Mouse (Mus musculus): Measurements from ENCODE around the gene Tuba1a. TPM values are rescaled to one million over a fixed set of nuclear protein-coding genes. Genes with fewer than 3 reads are reported as not detected.
A peak's percentile ranks its signal among the peaks of the same experiment; 100 is the strongest.
"Not testable (repeated sequence)": the region's sequence is repeated elsewhere in the genome, so short reads cannot be mapped to it uniquely, and the experiment has no call there.

Gene Tuba1a
- total RNA-seq, 4 experiments from 2014 or later = 800 to 882 (median 860) TPM

GRCm38 (mm10) chr15:98985982-98986715 lies 32.6 kb upstream of the Tuba1a start:
- DNase-seq (ENCODE audit: low spot score in 2 of 2) = no peak

- DNase-seq (ENCODE audit: low spot score in 2 of 2) = peak; percentile 74 to 76
Observed at GRCm38 (mm10) chr15:98985240-98985981, 31.9 kb upstream of the Tuba1a start.

GRCm38 (mm10) chr15:98984681-98985080 lies 31.2 kb upstream of the Tuba1a start:
- no peak for DNase-seq (ENCODE audit: low spot score in 2 of 2)

GRCm38 (mm10) chr15:98983431-98984081 lies 30.1 kb upstream of the Tuba1a start:
- no peak for DNase-seq (ENCODE audit: low spot score in 2 of 2)

GRCm38 (mm10) chr15:98982100-98982499 lies 28.6 kb upstream of the Tuba1a start:
- DNase-seq (ENCODE audit: low spot score in 2 of 2) = no peak

- DNase-seq (ENCODE audit: low spot score in 2 of 2) = no peak
Observed at GRCm38 (mm10) chr15:98980012-98980614, 26.6 kb upstream of the Tuba1a start.

GRCm38 (mm10) chr15:98978409-98979172 lies 25.1 kb upstream of the Tuba1a start:
- DNase-seq (ENCODE audit: low spot score in 2 of 2) = no peak

GRCm38 (mm10) chr15:98977759-98978408 lies 24.4 kb upstream of the Tuba1a start:
- no peak for DNase-seq (ENCODE audit: low spot score in 2 of 2)

- DNase-seq (ENCODE audit: low spot score in 2 of 2) = no peak
Observed at GRCm38 (mm10) chr15:98976763-98977758, 23.6 kb upstream of the Tuba1a start.

- DNase-seq (ENCODE audit: low spot score in 2 of 2) = no peak
Observed at GRCm38 (mm10) chr15:98973015-98973614, 19.6 kb upstream of the Tuba1a start.

GRCm38 (mm10) chr15:98971576-98972320 lies 18.2 kb upstream of the Tuba1a start:
- DNase-seq (ENCODE audit: low spot score in 2 of 2) = not testable (repeated sequence)

GRCm38 (mm10) chr15:98971111-98971510 lies 17.6 kb upstream of the Tuba1a start:
- peak in 1 of 2 experiments; percentile 74 for DNase-seq (ENCODE audit: low spot score in 2 of 2)

- DNase-seq (ENCODE audit: low spot score in 2 of 2) = no peak
Observed at GRCm38 (mm10) chr15:98969372-98970101, 16.0 kb upstream of the Tuba1a start.

GRCm38 (mm10) chr15:98968701-98969371 lies 15.3 kb upstream of the Tuba1a start:
- DNase-seq (ENCODE audit: low spot score in 2 of 2) = peak in 1 of 2 experiments; percentile 51

GRCm38 (mm10) chr15:98959531-98959930 lies 6.0 kb upstream of the Tuba1a start:
- DNase-seq (ENCODE audit: low spot score in 2 of 2) = no peak

GRCm38 (mm10) chr15:98958901-98959420 lies 5.5 kb upstream of the Tuba1a start:
- no peak for DNase-seq (ENCODE audit: low spot score in 2 of 2)

GRCm38 (mm10) chr15:98957475-98957874 lies 4.0 kb upstream of the Tuba1a start:
- no peak for DNase-seq (ENCODE audit: low spot score in 2 of 2)
